Mouse (Mus musculus): ENCODE data around the gene Spin2c. TPM values are rescaled to one million over a fixed set of nuclear protein-coding genes. Genes with fewer than 3 reads are reported as not detected.
A peak's percentile ranks its signal among the peaks of the same experiment; 100 is the strongest.

Spin2c gene
- total RNA-seq (2021), result not detected
- polyA plus RNA-seq (2012; rRNA removed), result not detected in 2 replicates
- long read RNA-seq, result 0 reads

DNA sequence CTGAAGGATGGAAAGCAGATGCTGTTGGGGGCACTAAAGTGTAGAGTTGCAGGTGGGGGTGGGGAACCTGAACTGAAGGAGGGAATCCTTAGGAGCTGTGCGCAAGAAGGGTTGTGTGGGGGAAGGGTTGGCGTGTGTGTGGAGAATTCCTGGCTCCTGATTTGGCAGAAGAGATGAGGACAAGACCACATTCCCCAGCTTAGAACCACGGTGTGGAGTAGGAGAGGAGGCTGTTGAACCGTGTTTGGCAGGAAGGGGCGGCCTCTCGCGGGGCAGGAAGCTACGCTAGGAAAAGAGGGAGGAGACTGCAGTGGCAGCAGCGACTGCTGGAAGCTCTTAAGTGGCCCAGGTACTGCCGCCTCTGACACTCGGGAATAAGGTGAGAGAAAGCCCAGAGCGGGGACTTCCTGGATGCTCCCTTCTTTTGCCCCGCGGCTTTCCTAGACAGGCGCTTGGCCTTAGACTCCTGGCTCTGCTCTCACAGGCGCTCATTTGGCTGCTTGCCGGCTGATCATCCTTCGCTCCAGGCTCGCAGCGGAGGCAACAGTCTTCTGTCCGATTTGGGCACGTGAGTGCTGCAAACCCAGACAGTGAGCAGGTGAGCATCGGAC lies at the start of gene Spin2c:
Gene Spin2c (plus strand): TSS at position 275 of the 611 bp plus-strand sequence.
- no peaks in the 10 kb centered on the region for H3K36me3 ChIP-seq (ENCODE audit: control insufficient read depth, insufficient read depth, low read length)
- intact Hi-C loops (cut with DNase I), result no loop called here
- peak within 1 kb of the TSS; percentile 19; the same call in 1 of the 2 replicates for H3K9ac ChIP-seq (ENCODE audit: low read depth, low read length)
- peak within 1 kb of the TSS; percentile 46 for H3K4me3 ChIP-seq
- no peaks in the 10 kb centered on the region for H3K4me1 ChIP-seq (ENCODE audit: control insufficient read depth, insufficient read depth, low read length)
- H3K27ac ChIP-seq, result no peak within 1 kb of the TSS
- H3K79me2 ChIP-seq (replicated peaks; ENCODE audit: control insufficient read depth, insufficient read depth, low read length), result no peaks in the 10 kb centered on the region
- no peaks in the 10 kb centered on the region for H3K27me3 ChIP-seq (ENCODE audit: control insufficient read depth, insufficient read depth, low read length)
- DNase-seq, result peak; percentile 19 to 35
- 13% methylated on average over 23 of the region's 23 CpGs for WGBS
- TF ChIP-seq CTCF (IDR thresholded peaks at IDR 0.05) (no peak), EP300 (IDR thresholded peaks at IDR 0.05; ENCODE audit: insufficient read depth, low read depth, low read length) (no peak), POLR2A (IDR thresholded peaks at IDR 0.05; ENCODE audit: insufficient read depth, low read depth, low read length) (no peak)

DNA sequence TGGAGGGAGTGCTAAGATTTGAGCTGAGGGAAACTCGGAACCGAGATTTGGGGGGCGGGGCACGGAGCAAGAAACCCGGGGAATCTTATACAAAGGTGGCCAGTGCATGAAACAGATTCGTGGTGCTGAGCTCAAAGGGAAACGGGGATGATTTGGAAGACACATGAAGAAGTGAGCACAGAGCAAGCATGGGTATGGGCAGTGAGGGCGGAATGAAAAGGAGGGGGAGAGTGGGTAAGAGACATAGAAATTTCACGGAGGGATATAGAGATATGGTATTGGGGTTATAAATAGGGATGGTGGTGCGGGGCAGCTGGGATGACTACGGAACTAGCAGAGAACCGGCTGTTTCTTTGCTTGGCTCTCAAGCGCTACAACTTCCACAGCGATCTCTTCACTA lies 581 bp downstream of the Spin2c start:
- Histone ChIP-seq H3K9ac (ENCODE audit: low read depth, low read length) (0 out of 2 replicates have a peak overlapping the region, but pooled peaks have one; percentile 19), H3K79me2 (replicated peaks; ENCODE audit: control insufficient read depth, insufficient read depth, low read length) (no peaks in the 10 kb centered on the region), H3K36me3 (ENCODE audit: control insufficient read depth, insufficient read depth, low read length) (no peaks in the 10 kb centered on the region), H3K4me3 (peak overlapping the region; percentile 46), H3K27ac (no peak overlapping the region), H3K27me3 (ENCODE audit: control insufficient read depth, insufficient read depth, low read length) (no peaks in the 10 kb centered on the region), H3K4me1 (ENCODE audit: control insufficient read depth, insufficient read depth, low read length) (no peaks in the 10 kb centered on the region)
- TF ChIP-seq CTCF (IDR thresholded peaks at IDR 0.05) (no peak), EP300 (IDR thresholded peaks at IDR 0.05; ENCODE audit: insufficient read depth, low read depth, low read length) (no peak)
- intact Hi-C loops (cut with DNase I), result no loop called here
- DNase-seq, result no peak
- whole genome bisulfite sequencing, result 15% methylated on average over 14 of the region's 14 CpGs

Other genes with a start within 250 kb of the Spin2c start
- gene Kctd12b, start 135.8 kb upstream of the Spin2c start, total RNA-seq (2021), result 1 to 10 TPM; 5.9 to 7.5 TPM
- gene Kctd12b, start 135.8 kb upstream of the Spin2c start, polyA plus RNA-seq (2012; rRNA removed), result 4.0 and 12.3 TPM in 2 replicates
- 10 to 100 TPM; 19.7 to 24.2 TPM for gene Nbdy, start 108.6 kb upstream of the Spin2c start, total RNA-seq (2021)
- gene Nbdy, start 108.6 kb upstream of the Spin2c start, polyA plus RNA-seq (2012; rRNA removed), result 34.6 and 56.9 TPM in 2 replicates
- not detected for gene Samt1, start 180.4 kb downstream of the Spin2c start, total RNA-seq (2021)
- not detected in 2 replicates for gene Samt1, start 180.4 kb downstream of the Spin2c start, polyA plus RNA-seq (2012; rRNA removed)
- not detected for gene 4921511M17Rik, start 201.6 kb downstream of the Spin2c start, total RNA-seq (2021)
- not detected in 2 replicates for gene 4921511M17Rik, start 201.6 kb downstream of the Spin2c start, polyA plus RNA-seq (2012; rRNA removed)
- not detected for gene Gm10057, start 222.8 kb downstream of the Spin2c start, total RNA-seq (2021)
- gene Gm10057, start 222.8 kb downstream of the Spin2c start, polyA plus RNA-seq (2012; rRNA removed), result not detected in 2 replicates

All from heart, adult 2 months (tissue).